Mouse (Mus musculus): ENCODE results near the gene Pde4d. TPM values are rescaled to one million over a fixed set of nuclear protein-coding genes. Genes with fewer than 3 reads are reported as not detected.

Gene Pde4d
- polyA plus RNA-seq, 1 experiment from 2014 or later = 27.9 TPM

DNA sequence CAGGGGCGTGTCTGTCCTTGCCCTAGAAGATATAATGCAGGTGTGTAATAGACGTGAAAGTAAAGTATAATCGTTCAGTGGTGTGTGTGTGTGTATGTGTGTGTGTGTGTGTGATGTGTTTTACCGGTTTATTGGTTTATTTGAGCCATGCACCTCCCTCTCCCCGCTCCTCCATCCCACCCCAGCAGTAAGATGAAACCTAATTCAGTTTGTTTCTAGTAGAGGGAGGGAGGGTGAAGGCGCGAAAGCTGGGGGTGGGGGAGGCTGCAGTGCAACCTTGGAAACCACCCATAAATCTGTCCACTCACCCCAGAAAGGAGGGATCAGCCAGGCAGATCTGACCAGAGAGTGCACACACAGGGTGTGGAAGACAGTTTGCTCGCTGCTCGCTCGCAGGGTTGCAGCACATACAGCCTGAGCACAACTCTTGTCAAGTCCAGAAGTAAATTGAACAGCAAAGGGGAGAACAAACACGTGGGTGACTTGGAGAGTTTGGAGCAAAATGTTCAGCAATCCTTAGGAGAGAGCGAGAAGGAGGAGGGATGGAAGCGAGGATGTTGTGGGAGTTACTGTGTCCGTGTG, 667.6 kb downstream of the Pde4d start:
- WGBS = 13% methylated on average over 14 of the region's 14 CpGs
- no peak for ATAC-seq (replicated peaks; ENCODE audit: extremely low read depth, insufficient read depth, low FRiP score)
- no peak overlapping the region for H3K27ac ChIP-seq (ENCODE audit: low read length)

DNA sequence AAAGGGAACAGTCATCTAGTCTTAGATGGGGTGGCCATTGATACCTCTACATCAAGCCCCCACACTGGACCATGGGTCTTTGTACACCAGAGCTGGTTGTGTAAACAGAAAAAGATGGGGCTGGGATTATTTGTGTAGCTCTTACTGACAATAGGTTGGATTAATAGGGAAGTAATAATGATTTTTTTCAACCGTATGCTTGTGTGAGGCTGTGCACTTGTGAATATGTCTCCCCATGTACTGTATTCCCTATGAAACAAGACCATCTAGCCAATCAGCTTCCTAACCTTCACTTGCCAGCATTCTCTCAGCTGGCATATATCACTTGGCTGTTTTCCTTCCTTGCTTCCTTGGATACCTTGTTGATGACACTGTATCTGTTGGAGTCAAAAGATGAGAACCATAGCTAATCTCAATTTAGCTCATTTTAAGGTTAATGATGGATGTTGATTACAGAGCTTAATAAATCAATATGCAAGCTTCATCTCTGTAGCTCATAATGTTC, 668.6 kb downstream of the Pde4d start:
- no peak overlapping the region for H3K4me2 ChIP-seq (ENCODE audit: low read depth, low read length)
- peaks cover 8% of the 10 kb centered on the region; the same call in 1 of the 2 replicates for H3K4me1 ChIP-seq (ENCODE audit: control insufficient read depth, insufficient read depth, low read length)
- H3K36me3 ChIP-seq (ENCODE audit: control insufficient read depth, insufficient read depth) = no peaks in the 10 kb centered on the region
- H3K4me3 ChIP-seq (ENCODE audit: low read length) = no peak overlapping the region
- no peak for ATAC-seq (replicated peaks; ENCODE audit: extremely low read depth, insufficient read depth, low FRiP score)
- 86% methylated on average over 1 of the region's 1 CpGs for WGBS
- no peak overlapping the region for H3K27ac ChIP-seq (ENCODE audit: low read length)
- peaks cover 23% of the 10 kb centered on the region for H3K27me3 ChIP-seq (ENCODE audit: control insufficient read depth, insufficient read depth, low read length)
- no peak overlapping the region for H3K9ac ChIP-seq (ENCODE audit: low read length)
- no peaks in the 10 kb centered on the region for H3K9me3 ChIP-seq (replicated peaks; ENCODE audit: control insufficient read depth, low read length)

More for the DNA sequence above, 667.6 kb downstream of the Pde4d start:
- Histone ChIP-seq H3K27me3 (ENCODE audit: control insufficient read depth, insufficient read depth, low read length) (peaks cover 23% of the 10 kb centered on the region), H3K36me3 (ENCODE audit: control insufficient read depth, insufficient read depth) (no peaks in the 10 kb centered on the region), H3K4me2 (ENCODE audit: low read depth, low read length) (peak overlapping the region; percentile 76), H3K9me3 (replicated peaks; ENCODE audit: control insufficient read depth, low read length) (no peaks in the 10 kb centered on the region), H3K4me1 (ENCODE audit: control insufficient read depth, insufficient read depth, low read length) (peaks cover 8% of the 10 kb centered on the region; the same call in 1 of the 2 replicates), H3K4me3 (ENCODE audit: low read length) (peak overlapping the region; percentile 52), H3K9ac (ENCODE audit: low read length) (no peak overlapping the region)

DNA sequence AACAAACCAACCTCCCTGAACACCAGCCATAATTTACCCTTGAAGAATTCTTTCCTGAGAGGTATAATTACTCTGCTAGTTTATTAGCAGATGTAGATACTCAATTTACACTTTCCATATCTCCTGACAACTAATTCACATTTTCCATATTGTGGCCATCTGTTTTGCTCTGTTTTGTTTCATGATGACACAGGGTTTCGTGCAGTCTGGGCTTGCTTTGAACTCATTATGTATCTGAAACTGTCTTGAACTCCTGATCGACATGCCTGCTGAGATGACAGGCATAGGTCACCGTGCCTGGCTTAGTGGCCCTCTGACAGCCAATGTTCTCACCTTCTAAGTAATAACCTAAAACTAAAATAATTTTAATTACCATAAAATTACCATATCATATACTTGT, 672.1 kb downstream of the Pde4d start:
- H3K9me3 ChIP-seq (replicated peaks; ENCODE audit: control insufficient read depth, low read length) = no peaks in the 10 kb centered on the region
- no peak overlapping the region for H3K9ac ChIP-seq (ENCODE audit: low read length)
- H3K4me1 ChIP-seq (ENCODE audit: control insufficient read depth, insufficient read depth, low read length) = peaks cover 2% of the 10 kb centered on the region; the same call in 1 of the 2 replicates
- H3K4me2 ChIP-seq (ENCODE audit: low read depth, low read length) = no peak overlapping the region
- no peak overlapping the region for H3K27ac ChIP-seq (ENCODE audit: low read length)
- no peak for ATAC-seq (replicated peaks; ENCODE audit: extremely low read depth, insufficient read depth, low FRiP score)
- no peaks in the 10 kb centered on the region for H3K36me3 ChIP-seq (ENCODE audit: control insufficient read depth, insufficient read depth)
- H3K27me3 ChIP-seq (ENCODE audit: control insufficient read depth, insufficient read depth, low read length) = peaks cover 13% of the 10 kb centered on the region
- no peak overlapping the region for H3K4me3 ChIP-seq (ENCODE audit: low read length)
- WGBS = 59% methylated on average over 3 of the region's 3 CpGs

DNA sequence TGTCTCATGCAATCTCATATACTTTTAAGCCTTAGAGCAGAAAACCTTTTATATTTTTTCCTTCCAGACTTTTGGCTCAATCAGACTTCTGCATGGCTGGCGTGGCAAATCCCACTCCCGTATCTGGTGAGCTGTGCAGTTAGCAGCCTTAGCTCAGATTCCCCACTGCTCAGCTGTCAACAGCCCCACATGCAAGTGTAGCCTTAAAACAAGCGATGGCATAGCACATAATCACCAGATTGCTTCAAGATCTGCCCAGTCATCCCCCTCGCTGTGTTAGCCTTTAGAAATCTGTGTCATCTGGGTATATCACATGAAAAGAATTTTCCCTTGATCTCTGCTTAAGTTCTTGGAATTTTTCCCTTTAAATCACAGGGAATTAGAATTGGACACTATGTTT, 686.7 kb downstream of the Pde4d start:
- H3K4me3 ChIP-seq (ENCODE audit: low read length) = no peak overlapping the region
- no peaks in the 10 kb centered on the region for H3K27me3 ChIP-seq (ENCODE audit: control insufficient read depth, insufficient read depth, low read length)
- H3K36me3 ChIP-seq (ENCODE audit: control insufficient read depth, insufficient read depth) = no peaks in the 10 kb centered on the region
- H3K9ac ChIP-seq (ENCODE audit: low read length) = no peak overlapping the region
- no peak overlapping the region for H3K27ac ChIP-seq (ENCODE audit: low read length)
- no peak overlapping the region for H3K4me2 ChIP-seq (ENCODE audit: low read depth, low read length)
- H3K4me1 ChIP-seq (ENCODE audit: control insufficient read depth, insufficient read depth, low read length) = no peaks in the 10 kb centered on the region
- no peak for ATAC-seq (replicated peaks; ENCODE audit: extremely low read depth, insufficient read depth, low FRiP score)
- H3K9me3 ChIP-seq (replicated peaks; ENCODE audit: control insufficient read depth, low read length) = no peaks in the 10 kb centered on the region
- WGBS = 53% methylated on average over 4 of the region's 4 CpGs

DNA sequence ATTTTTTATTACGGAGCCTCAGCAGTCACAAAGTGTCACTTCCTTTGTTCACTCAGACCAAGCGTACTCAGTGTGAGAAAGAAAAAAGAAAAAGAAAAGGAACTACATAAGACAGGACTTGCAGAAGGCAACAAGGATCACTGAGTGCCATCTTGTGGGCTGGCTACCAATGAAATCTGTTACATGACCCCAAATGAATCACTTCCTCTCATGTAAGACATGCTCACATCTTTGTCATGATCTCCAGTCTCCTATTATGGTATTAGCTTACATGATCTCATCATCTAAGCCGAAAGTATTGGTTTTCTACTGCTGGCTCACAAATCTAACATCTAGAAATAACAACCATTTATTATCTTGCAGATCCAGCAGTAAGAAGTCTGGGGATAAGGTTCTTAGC, 709.0 kb downstream of the Pde4d start:
- no peaks in the 10 kb centered on the region for H3K9me3 ChIP-seq (replicated peaks; ENCODE audit: control insufficient read depth, low read length)
- H3K27ac ChIP-seq (ENCODE audit: low read length) = no peak overlapping the region
- no peak overlapping the region for H3K4me3 ChIP-seq (ENCODE audit: low read length)
- no peak for ATAC-seq (replicated peaks; ENCODE audit: extremely low read depth, insufficient read depth, low FRiP score)
- no peak overlapping the region for H3K9ac ChIP-seq (ENCODE audit: low read length)
- H3K27me3 ChIP-seq (ENCODE audit: control insufficient read depth, insufficient read depth, low read length) = no peaks in the 10 kb centered on the region
- H3K4me1 ChIP-seq (ENCODE audit: control insufficient read depth, insufficient read depth, low read length) = no peaks in the 10 kb centered on the region
- no peak overlapping the region for H3K4me2 ChIP-seq (ENCODE audit: low read depth, low read length)
- no peaks in the 10 kb centered on the region for H3K36me3 ChIP-seq (ENCODE audit: control insufficient read depth, insufficient read depth)
- WGBS = 64% methylated on average over 3 of the region's 3 CpGs

DNA sequence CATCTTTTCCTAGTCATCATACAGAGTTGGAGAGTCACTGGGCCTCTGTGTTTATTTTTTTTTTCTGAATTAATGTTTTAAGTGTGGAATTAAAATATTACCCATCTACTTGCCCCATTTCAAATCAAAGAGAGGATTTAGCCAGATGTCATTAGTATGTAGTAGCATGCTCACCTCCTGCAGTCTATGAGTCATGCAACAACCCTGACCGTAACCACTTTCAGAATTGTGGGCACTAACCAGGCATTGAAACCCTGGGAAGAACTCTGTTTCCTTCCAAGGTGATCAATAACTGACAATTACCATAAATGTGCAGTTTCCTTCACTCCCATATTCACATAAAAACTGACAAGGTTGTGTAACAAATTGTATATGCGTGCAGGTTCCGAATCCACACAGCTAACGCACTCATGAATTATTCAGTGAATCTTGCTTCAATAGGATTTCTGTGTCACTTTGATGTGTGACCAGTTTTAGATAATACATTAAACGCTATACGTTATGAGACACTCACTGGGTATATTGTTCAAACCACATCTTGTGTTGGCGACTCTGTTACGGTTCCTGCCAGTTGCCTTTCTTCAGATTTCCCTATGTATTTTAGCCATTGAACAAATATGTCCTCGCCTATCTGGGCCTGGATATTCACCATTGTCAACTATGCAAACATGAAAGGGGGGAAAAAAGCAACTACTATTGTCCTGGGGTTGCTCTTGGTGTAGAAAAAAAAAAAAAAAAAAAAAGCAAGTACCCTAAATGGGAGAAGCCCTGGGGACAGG, 719.0 kb downstream of the Pde4d start:
- ATAC-seq (replicated peaks; ENCODE audit: extremely low read depth, insufficient read depth, low FRiP score) = no peak
- no peak overlapping the region for H3K27ac ChIP-seq (ENCODE audit: low read length)
- H3K4me2 ChIP-seq (ENCODE audit: low read depth, low read length) = no peak overlapping the region
- H3K4me1 ChIP-seq (ENCODE audit: control insufficient read depth, insufficient read depth, low read length) = no peaks in the 10 kb centered on the region
- no peaks in the 10 kb centered on the region for H3K9me3 ChIP-seq (replicated peaks; ENCODE audit: control insufficient read depth, low read length)
- H3K9ac ChIP-seq (ENCODE audit: low read length) = no peak overlapping the region
- H3K27me3 ChIP-seq (ENCODE audit: control insufficient read depth, insufficient read depth, low read length) = no peaks in the 10 kb centered on the region
- H3K36me3 ChIP-seq (ENCODE audit: control insufficient read depth, insufficient read depth) = no peaks in the 10 kb centered on the region
- H3K4me3 ChIP-seq (ENCODE audit: low read length) = no peak overlapping the region
- WGBS = 88% methylated on average over 9 of the region's 9 CpGs

DNA sequence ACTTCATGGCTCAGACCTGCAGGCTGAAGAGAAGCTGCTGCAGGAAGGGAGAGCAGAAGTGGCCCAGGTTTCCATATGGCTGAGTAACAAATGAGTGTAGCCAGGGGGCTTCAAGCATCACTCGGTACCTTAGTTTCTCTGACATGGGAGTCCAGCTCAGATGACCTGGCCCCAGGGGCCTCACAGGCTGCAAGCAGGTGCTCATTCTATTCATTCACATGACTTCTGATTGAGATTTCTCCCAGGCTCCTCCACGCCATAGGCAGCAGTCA, 719.5 kb downstream of the Pde4d start:
- H3K4me2 ChIP-seq (ENCODE audit: low read depth, low read length) = no peak overlapping the region
- no peak overlapping the region for H3K4me3 ChIP-seq (ENCODE audit: low read length)
- no peaks in the 10 kb centered on the region for H3K27me3 ChIP-seq (ENCODE audit: control insufficient read depth, insufficient read depth, low read length)
- H3K9me3 ChIP-seq (replicated peaks; ENCODE audit: control insufficient read depth, low read length) = no peaks in the 10 kb centered on the region
- 81% methylated on average over 2 of the region's 2 CpGs for WGBS
- no peak for ATAC-seq (replicated peaks; ENCODE audit: extremely low read depth, insufficient read depth, low FRiP score)
- H3K9ac ChIP-seq (ENCODE audit: low read length) = no peak overlapping the region
- H3K4me1 ChIP-seq (ENCODE audit: control insufficient read depth, insufficient read depth, low read length) = no peaks in the 10 kb centered on the region
- H3K36me3 ChIP-seq (ENCODE audit: control insufficient read depth, insufficient read depth) = no peaks in the 10 kb centered on the region
- no peak overlapping the region for H3K27ac ChIP-seq (ENCODE audit: low read length)

DNA sequence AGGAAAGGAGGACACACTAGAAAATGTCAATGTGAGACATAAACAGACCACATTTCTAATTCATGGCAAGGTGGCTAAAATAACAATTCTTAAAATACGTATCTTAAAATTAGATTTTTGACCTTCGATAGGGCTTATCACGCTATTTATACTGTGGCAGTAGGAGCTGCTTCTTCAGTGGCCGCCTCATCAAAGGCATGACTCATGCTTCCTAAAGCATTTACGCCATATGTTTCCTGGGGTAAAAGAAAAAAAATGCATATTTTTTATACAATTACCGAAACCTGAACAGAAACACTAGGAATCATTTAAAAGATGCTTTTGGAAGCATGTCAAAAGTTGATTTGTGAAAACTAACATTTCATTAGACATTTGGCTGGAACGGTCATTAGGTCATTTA, 721.9 kb downstream of the Pde4d start:
- no peaks in the 10 kb centered on the region for H3K36me3 ChIP-seq (ENCODE audit: control insufficient read depth, insufficient read depth)
- no peaks in the 10 kb centered on the region for H3K4me1 ChIP-seq (ENCODE audit: control insufficient read depth, insufficient read depth, low read length)
- H3K9ac ChIP-seq (ENCODE audit: low read length) = no peak overlapping the region
- ATAC-seq (replicated peaks; ENCODE audit: extremely low read depth, insufficient read depth, low FRiP score) = no peak
- 62% methylated on average over 7 of the region's 7 CpGs for WGBS
- no peak overlapping the region for H3K4me3 ChIP-seq (ENCODE audit: low read length)
- H3K27me3 ChIP-seq (ENCODE audit: control insufficient read depth, insufficient read depth, low read length) = no peaks in the 10 kb centered on the region
- H3K9me3 ChIP-seq (replicated peaks; ENCODE audit: control insufficient read depth, low read length) = no peaks in the 10 kb centered on the region
- no peak overlapping the region for H3K4me2 ChIP-seq (ENCODE audit: low read depth, low read length)
- H3K27ac ChIP-seq (ENCODE audit: low read length) = no peak overlapping the region

DNA sequence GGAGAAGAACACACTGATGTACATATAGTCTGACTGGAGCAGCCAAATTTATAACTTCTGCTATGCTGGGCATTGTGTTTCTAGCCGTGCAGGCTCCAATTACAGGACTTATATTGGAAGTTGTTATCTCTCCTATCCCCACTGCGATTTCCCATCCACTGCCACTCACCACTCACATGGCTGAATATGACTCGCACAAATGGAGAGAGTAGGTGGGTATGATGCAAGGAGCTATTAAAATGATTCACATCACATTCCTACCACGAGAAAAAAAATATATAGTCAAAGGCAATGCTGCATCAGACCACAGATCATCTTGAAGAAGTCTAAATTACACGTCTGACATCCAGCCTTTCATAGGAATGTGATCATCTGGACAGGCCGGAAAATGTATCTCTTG, 725.5 kb downstream of the Pde4d start:
- Histone ChIP-seq H3K27ac (ENCODE audit: low read length) (no peak overlapping the region), H3K36me3 (ENCODE audit: control insufficient read depth, insufficient read depth) (no peaks in the 10 kb centered on the region), H3K4me2 (ENCODE audit: low read depth, low read length) (no peak overlapping the region), H3K27me3 (ENCODE audit: control insufficient read depth, insufficient read depth, low read length) (no peaks in the 10 kb centered on the region), H3K4me3 (ENCODE audit: low read length) (no peak overlapping the region), H3K9ac (ENCODE audit: low read length) (no peak overlapping the region), H3K9me3 (replicated peaks; ENCODE audit: control insufficient read depth, low read length) (no peaks in the 10 kb centered on the region), H3K4me1 (ENCODE audit: control insufficient read depth, insufficient read depth, low read length) (no peaks in the 10 kb centered on the region)
- 70% methylated on average over 6 of the region's 6 CpGs for WGBS
- no peak for ATAC-seq (replicated peaks; ENCODE audit: extremely low read depth, insufficient read depth, low FRiP score)
